ENCODE assay signal across 30 mouse cellular contexts in genomic region chr12:29877977-29878376, GRCm38 (mm10). TPM values are rescaled to one million over a fixed set of nuclear protein-coding genes. Genes with fewer than 3 reads are reported as not detected.
A peak's percentile ranks its signal among the peaks of the same experiment; 100 is the strongest.
DNase-seq lines count a peak whose midpoint lies in the region; ATAC-seq lines count a peak whose summit lies in the region.
"Had no signal": no experiment of that assay in that cellular context is flagged by ENCODE, and none has a peak within 500 bp of the region (broad histone marks: within the 10 kb centered on the region; RNA-seq: fewer than 3 reads in every experiment).

No protein-coding gene starts in this region.

- intact Hi-C loops in left cerebral cortex, postnatal 4 days (cut with DNase I), result no loop called here
- intact Hi-C loops in left cerebral cortex, postnatal 36 days (cut with DNase I), result no loop called here

- ATAC-seq in cerebellum, adult (ENCODE audit: insufficient number of reproducible peaks, low FRiP score, low TSS enrichment), result peak; percentile 54
- ATAC-seq: activated CD4-positive, CD25-positive, alpha-beta regulatory T cell, adult 4 months; forebrain, embryonic 14.5 days; hindbrain, postnatal 0 days; intestine, embryonic 15.5 days had no signal

- no peak for DNase-seq in cerebellum, postnatal 4 days (ENCODE audit: low spot score in 2 of 2)
- DNase-seq in left cerebral cortex, postnatal 4 days, result peak; percentile 58
- DNase-seq in left cerebral cortex, postnatal 36 days (ENCODE audit: low spot score in 2 of 2), result no peak
- DNase-seq in cerebellum, postnatal 10 days, result peak; percentile 71 to 87
- no peak for DNase-seq in heart, adult 18-20 months
- DNase-seq in yolk sac, embryonic 10.5 days (ENCODE audit: low spot score), result no peak
- no peak for DNase-seq in heart, adult 9 months (ENCODE audit: low spot score in 2 of 2)
- DNase-seq: adrenal gland, adult 2 months; adrenal gland, postnatal 36 days; embryo, embryonic 11 days; gastrocnemius, adult 2 months; gastrocnemius, postnatal 36 days; heart, adult 2 months; heart, postnatal 14 days; kidney, adult 8-10 months; liver, embryonic 13.5 days; lung, adult 18-20 months; lung, postnatal 10 days; midbrain, embryonic 14.5 days; retina, postnatal 1 day; right cerebral cortex, postnatal 14 days; thymus, adult 18-20 months; thymus, postnatal 25 days had no signal

RNA-seq across cellular contexts. Expression of gene Pxdn, which starts 59.4 kb away (rescaled TPM):
- total RNA-seq in left cerebral cortex, postnatal 4 days (2021), result 10 to 100 TPM; 82.6 to 83.3 TPM
- 10 to 100 TPM; 34.4 to 53.6 TPM for total RNA-seq in left cerebral cortex, postnatal 36 days (2021)
- 10 to 100 TPM; 27.7 to 31.8 TPM for total RNA-seq in heart, adult 18-20 months (2021)
- total RNA-seq: megakaryocyte-erythroid progenitor cell, adult 5-6 weeks; monocyte, adult 5-6 weeks had no signal

Comparison
In these comparisons a context has a peak if more than half of its experiments do, and no peak if none do; other contexts are left out.
1. DNase-seq: peak in left cerebral cortex, postnatal 4 days (single experiment) and cerebellum, postnatal 10 days (2 of 2); none in cerebellum, postnatal 4 days (0 of 2), left cerebral cortex, postnatal 36 days (0 of 2), heart, adult 18-20 months (0 of 2), yolk sac, embryonic 10.5 days (single experiment) and heart, adult 9 months (0 of 2).